Mouse (Mus musculus): ENCODE measurements around the gene Hist1h3e.
"Not testable (repeated sequence)": the region's sequence is repeated elsewhere in the genome, so short reads cannot be mapped to it uniquely, and the experiment has no call there.

The Hist1h3e gene

GRCm38 (mm10) chr13:23582219-23583056, 20.3 kb upstream of the Hist1h3e start:
- DNase-seq: no peak

GRCm38 (mm10) chr13:23581408-23582218, 19.4 kb upstream of the Hist1h3e start, which contains the start of gene Hist1h4d:
Hist1h4d (plus strand) TSS chr13:23581598.
- peak; percentile 95 for DNase-seq

GRCm38 (mm10) chr13:23577835-23578234, 15.7 kb upstream of the Hist1h3e start:
- DNase-seq: no peak

- no peak for DNase-seq
Measured at GRCm38 (mm10) chr13:23576906-23577639, 14.9 kb upstream of the Hist1h3e start.

- no peak for DNase-seq
Measured at GRCm38 (mm10) chr13:23576351-23576881, 14.2 kb upstream of the Hist1h3e start.

- not testable (repeated sequence) for DNase-seq
Measured at GRCm38 (mm10) chr13:23575864-23576313, 13.7 kb upstream of the Hist1h3e start.

GRCm38 (mm10) chr13:23575271-23575851, 13.2 kb upstream of the Hist1h3e start, which contains the start of gene Hist1h3d:
Hist1h3d (plus strand) TSS chr13:23575763.
- peak; percentile 17 for DNase-seq

- DNase-seq: not testable (repeated sequence)
Measured at GRCm38 (mm10) chr13:23574546-23575170, 12.5 kb upstream of the Hist1h3e start.

GRCm38 (mm10) chr13:23573898-23574524, 11.8 kb upstream of the Hist1h3e start, which contains the start of the genes Hist1h2bf and Hist1h2ad:
Hist1h2bf (minus strand) TSS chr13:23574196.
Hist1h2ad (plus strand) TSS chr13:23574381.
- peak; percentile 68 for DNase-seq

GRCm38 (mm10) chr13:23573034-23573897, 11.1 kb upstream of the Hist1h3e start:
- not testable (repeated sequence) for DNase-seq

GRCm38 (mm10) chr13:23572218-23573033, 10.3 kb upstream of the Hist1h3e start:
- DNase-seq: no peak

GRCm38 (mm10) chr13:23571504-23572217, 9.5 kb upstream of the Hist1h3e start:
- not testable (repeated sequence) for DNase-seq

- peak; percentile 58 for DNase-seq
Measured at GRCm38 (mm10) chr13:23571022-23571503, 8.9 kb upstream of the Hist1h3e start, which contains the start of the genes Hist1h2ae and Hist1h2bg. Hist1h2ae (minus strand) TSS chr13:23571220. Hist1h2bg (plus strand) TSS chr13:23571396.

- not testable (repeated sequence) for DNase-seq
Measured at GRCm38 (mm10) chr13:23570261-23571021, 8.3 kb upstream of the Hist1h3e start.

- no peak for DNase-seq
Measured at GRCm38 (mm10) chr13:23564482-23564881, 2.3 kb upstream of the Hist1h3e start.

- DNase-seq: no peak
Measured at GRCm38 (mm10) chr13:23562699-23563462, 712 bp upstream of the Hist1h3e start.
